Mouse (Mus musculus) heart, postnatal 36 days (tissue): ENCODE measurements at regions not wholly inside any gene's neighbourhood (a gene's known extent, or its start where the extent isn't known, plus 50 kb on each side); places are given as distances from the start of the nearest gene placed in this dataset.

Experiments
- DNase-seq, 2 experiments: peaks; one replicate each; pipeline ENCODE4 v3.0.0; 2021 to 2022
- intact Hi-C: fragments of 180-260 bp; cut with DNase I; formaldehyde crosslinking; loops from one replicate; pipeline ENCODE4 v1.15.1; 2025

- intact Hi-C loops = no loop called here
- no peak for DNase-seq
These were observed 55.0 kb downstream of the Zfp648 start for GRCm38 (mm10) chr1:154255971-154256370.

GRCm38 (mm10) chr1:154256811-154257210 lies 55.8 kb downstream of the Zfp648 start:
- intact Hi-C loops = no loop called here
- no peak for DNase-seq

GRCm38 (mm10) chr1:154258511-154258910 lies 57.5 kb downstream of the Zfp648 start:
- intact Hi-C loops = no loop called here
- DNase-seq = no peak

GRCm38 (mm10) chr1:154260393-154260792 lies 59.4 kb downstream of the Zfp648 start:
- no peak for DNase-seq
- intact Hi-C loops = no loop called here

GRCm38 (mm10) chr1:154281438-154281837 lies 80.5 kb downstream of the Zfp648 start:
- intact Hi-C loops = loop anchor here (1.0 to 2.0 kb wide), 2 partner anchors 448 to 725 kb away; no protein-coding TSS in a partner anchor
- DNase-seq = peak; percentile 15 to 27

- intact Hi-C loops = no loop called here
- DNase-seq = no peak
These were observed 85.1 kb downstream of the Zfp648 start for GRCm38 (mm10) chr1:154286080-154286479.

GRCm38 (mm10) chr1:154292729-154293128 lies 91.7 kb downstream of the Zfp648 start:
- intact Hi-C loops = no loop called here
- no peak for DNase-seq

GRCm38 (mm10) chr1:154296080-154296479 lies 95.1 kb downstream of the Zfp648 start:
- no peak for DNase-seq
- intact Hi-C loops = no loop called here

- DNase-seq = no peak
- intact Hi-C loops = no loop called here
These were observed 98.9 kb downstream of the Zfp648 start for GRCm38 (mm10) chr1:154299866-154300265.

- intact Hi-C loops = no loop called here
- no peak for DNase-seq
These were observed 108.7 kb downstream of the Zfp648 start for GRCm38 (mm10) chr1:154309650-154310049.
